Mouse (Mus musculus): ENCODE measurements around the gene Snrpg.

DNA sequence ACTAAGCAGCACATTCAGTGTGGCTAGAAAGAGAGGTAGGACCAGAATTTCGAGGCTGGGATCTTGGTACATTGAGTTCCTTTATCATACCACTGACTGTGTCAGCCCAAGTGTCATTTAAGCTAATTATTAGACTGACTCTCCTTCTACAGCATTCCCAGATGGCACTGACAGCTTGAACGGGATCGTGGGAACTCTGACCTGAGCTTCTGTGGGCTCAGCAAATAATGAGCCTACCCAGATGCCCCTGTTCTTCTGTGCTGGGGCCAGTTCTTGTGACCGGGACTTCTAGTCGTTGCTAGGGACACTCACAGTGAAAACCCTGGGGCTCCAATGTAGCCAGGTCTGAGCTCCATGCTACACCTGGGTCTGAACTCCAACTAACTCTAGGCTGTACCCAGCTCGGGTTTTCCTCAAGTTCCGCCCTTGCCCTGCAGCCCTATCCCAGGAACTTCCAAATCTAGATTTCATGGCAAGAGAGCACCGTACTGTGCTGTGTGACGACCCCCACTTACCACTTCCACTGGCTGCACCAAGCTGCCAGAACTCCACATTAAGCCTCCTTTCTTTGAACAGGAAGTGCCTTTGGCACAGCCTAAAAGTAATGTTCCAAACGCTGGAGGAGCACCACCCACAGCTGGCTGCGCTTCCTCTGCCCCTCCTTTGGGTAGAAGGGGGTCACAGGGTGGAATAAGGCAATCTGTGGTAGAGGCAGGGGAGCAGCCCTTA, 35.8 kb upstream of the Snrpg start:
- TF ChIP-seq CTCF (IDR thresholded peaks at IDR 0.05; ENCODE audit: borderline replicate concordance, insufficient read depth, low read depth, low read length) (no peak), POLR2A (IDR thresholded peaks at IDR 0.05; ENCODE audit: borderline replicate concordance, insufficient read depth, low read length) (no peak)
